Mouse (Mus musculus): ENCODE results near the gene Cebpg. TPM values are rescaled to one million over a fixed set of nuclear protein-coding genes. Genes with fewer than 3 reads are reported as not detected.

Cebpg gene
- polyA plus RNA-seq, 1 experiment: 25.8 TPM

GRCm38 (mm10) chr7:35076645-35077044, 20.3 kb upstream of the Cebpg start:
- H3K27ac ChIP-seq (ENCODE audit: insufficient read depth, low read length): no peak overlapping the region
- TF ChIP-seq CTCF (IDR thresholded peaks at IDR 0.05; ENCODE audit: extremely low read depth, insufficient read depth, low read length) (no peak), POLR2A (IDR thresholded peaks at IDR 0.05; ENCODE audit: extremely low read depth, insufficient read depth, low read length) (no peak)
- H3K4me3 ChIP-seq (ENCODE audit: insufficient read depth, low read length): no peak overlapping the region
- no peaks in the 10 kb centered on the region for H3K4me1 ChIP-seq (ENCODE audit: control insufficient read depth, insufficient read depth, low read length)

- Histone ChIP-seq H3K4me3 (ENCODE audit: insufficient read depth, low read length) (no peak overlapping the region), H3K4me1 (ENCODE audit: control insufficient read depth, insufficient read depth, low read length) (no peaks in the 10 kb centered on the region), H3K27ac (ENCODE audit: insufficient read depth, low read length) (no peak overlapping the region)
- TF ChIP-seq CTCF (IDR thresholded peaks at IDR 0.05; ENCODE audit: extremely low read depth, insufficient read depth, low read length) (no peak), POLR2A (IDR thresholded peaks at IDR 0.05; ENCODE audit: extremely low read depth, insufficient read depth, low read length) (no peak)
Observed at GRCm38 (mm10) chr7:35066640-35067212, 10.4 kb upstream of the Cebpg start.

- Histone ChIP-seq H3K4me3 (ENCODE audit: insufficient read depth, low read length) (no peak overlapping the region), H3K4me1 (ENCODE audit: control insufficient read depth, insufficient read depth, low read length) (no peaks in the 10 kb centered on the region), H3K27ac (ENCODE audit: insufficient read depth, low read length) (no peak overlapping the region)
- no peak for TF ChIP-seq POLR2A (IDR thresholded peaks at IDR 0.05; ENCODE audit: extremely low read depth, insufficient read depth, low read length)
- no peak for TF ChIP-seq CTCF (IDR thresholded peaks at IDR 0.05; ENCODE audit: extremely low read depth, insufficient read depth, low read length)
Observed at GRCm38 (mm10) chr7:35065958-35066357, 9.6 kb upstream of the Cebpg start.

- Histone ChIP-seq H3K27ac (ENCODE audit: insufficient read depth, low read length) (no peak overlapping the region), H3K4me3 (ENCODE audit: insufficient read depth, low read length) (no peak overlapping the region), H3K4me1 (ENCODE audit: control insufficient read depth, insufficient read depth, low read length) (no peaks in the 10 kb centered on the region)
- TF ChIP-seq POLR2A (IDR thresholded peaks at IDR 0.05; ENCODE audit: extremely low read depth, insufficient read depth, low read length): no peak
- TF ChIP-seq CTCF (IDR thresholded peaks at IDR 0.05; ENCODE audit: extremely low read depth, insufficient read depth, low read length): no peak
Observed at GRCm38 (mm10) chr7:35064286-35065258, 8.2 kb upstream of the Cebpg start.

GRCm38 (mm10) chr7:35059467-35059866, 3.1 kb upstream of the Cebpg start:
- Histone ChIP-seq H3K27ac (ENCODE audit: insufficient read depth, low read length) (no peak overlapping the region), H3K4me1 (ENCODE audit: control insufficient read depth, insufficient read depth, low read length) (peaks cover 5% of the 10 kb centered on the region; the same call in 1 of the 2 replicates), H3K4me3 (ENCODE audit: insufficient read depth, low read length) (no peak overlapping the region)
- no peak for TF ChIP-seq POLR2A (IDR thresholded peaks at IDR 0.05; ENCODE audit: extremely low read depth, insufficient read depth, low read length)
- no peak for TF ChIP-seq CTCF (IDR thresholded peaks at IDR 0.05; ENCODE audit: extremely low read depth, insufficient read depth, low read length)

GRCm38 (mm10) chr7:35058329-35058728, 2.0 kb upstream of the Cebpg start:
- TF ChIP-seq CTCF (IDR thresholded peaks at IDR 0.05; ENCODE audit: extremely low read depth, insufficient read depth, low read length): no peak
- no peak for TF ChIP-seq POLR2A (IDR thresholded peaks at IDR 0.05; ENCODE audit: extremely low read depth, insufficient read depth, low read length)
- peaks cover 7% of the 10 kb centered on the region; the same call in 1 of the 2 replicates for H3K4me1 ChIP-seq (ENCODE audit: control insufficient read depth, insufficient read depth, low read length)
- H3K4me3 ChIP-seq (ENCODE audit: insufficient read depth, low read length): no peak overlapping the region
- H3K27ac ChIP-seq (ENCODE audit: insufficient read depth, low read length): no peak overlapping the region

- no peak for TF ChIP-seq POLR2A (IDR thresholded peaks at IDR 0.05; ENCODE audit: extremely low read depth, insufficient read depth, low read length)
- Histone ChIP-seq H3K27ac (ENCODE audit: insufficient read depth, low read length) (no peak overlapping the region), H3K4me3 (ENCODE audit: insufficient read depth, low read length) (no peak overlapping the region), H3K4me1 (ENCODE audit: control insufficient read depth, insufficient read depth, low read length) (peaks cover 7% of the 10 kb centered on the region; the same call in 1 of the 2 replicates)
Observed at GRCm38 (mm10) chr7:35057569-35057968, 1.2 kb upstream of the Cebpg start.

- H3K27ac ChIP-seq (ENCODE audit: insufficient read depth, low read length): 0 out of 2 replicates have a peak overlapping the region, but pooled peaks have one; percentile 74
- TF ChIP-seq CTCF (IDR thresholded peaks at IDR 0.05; ENCODE audit: extremely low read depth, insufficient read depth, low read length) (no peak), POLR2A (IDR thresholded peaks at IDR 0.05; ENCODE audit: extremely low read depth, insufficient read depth, low read length) (no peak)
- peak overlapping the region; percentile 79 for H3K4me3 ChIP-seq (ENCODE audit: insufficient read depth, low read length)
- peaks cover 7% of the 10 kb centered on the region; the same call in 1 of the 2 replicates for H3K4me1 ChIP-seq (ENCODE audit: control insufficient read depth, insufficient read depth, low read length)
Observed at GRCm38 (mm10) chr7:35056999-35057398, 626 bp upstream of the Cebpg start.

GRCm38 (mm10) chr7:35055619-35056435, 546 bp downstream of the Cebpg start:
- Histone ChIP-seq H3K4me1 (ENCODE audit: control insufficient read depth, insufficient read depth, low read length) (peaks cover 7% of the 10 kb centered on the region; the same call in 1 of the 2 replicates), H3K4me3 (ENCODE audit: insufficient read depth, low read length) (peak overlapping the region; percentile 79), H3K27ac (ENCODE audit: insufficient read depth, low read length) (peak overlapping the region; percentile 79)
- no peak for TF ChIP-seq CTCF (IDR thresholded peaks at IDR 0.05; ENCODE audit: extremely low read depth, insufficient read depth, low read length)
- peak; percentile 23; the same call in 1 of the 2 replicates for TF ChIP-seq POLR2A (IDR thresholded peaks at IDR 0.05; ENCODE audit: extremely low read depth, insufficient read depth, low read length)

All from cortical plate, adult 2 months (tissue).